Mouse (Mus musculus): ENCODE results near the gene Itga1.

The Itga1 gene

GRCm38 (mm10) chr13:115050660-115051559 lies 50.9 kb downstream of the Itga1 start:
- DNase-seq, result no peak

- no peak for DNase-seq
Observed at GRCm38 (mm10) chr13:115042652-115043051, 59.1 kb downstream of the Itga1 start.

GRCm38 (mm10) chr13:115037304-115037703 lies 64.5 kb downstream of the Itga1 start:
- DNase-seq, result no peak

- DNase-seq, result no peak
Observed at GRCm38 (mm10) chr13:115035387-115035786, 66.4 kb downstream of the Itga1 start.

- no peak for DNase-seq
Observed at GRCm38 (mm10) chr13:115033135-115033534, 68.6 kb downstream of the Itga1 start.

- no peak for DNase-seq
Observed at GRCm38 (mm10) chr13:115031177-115032000, 70.4 kb downstream of the Itga1 start.

- DNase-seq, result no peak
Observed at GRCm38 (mm10) chr13:115025394-115025793, 76.4 kb downstream of the Itga1 start.

- DNase-seq, result no peak
Observed at GRCm38 (mm10) chr13:115022117-115022787, 79.5 kb downstream of the Itga1 start.

- no peak for DNase-seq
Observed at GRCm38 (mm10) chr13:115021411-115021810, 80.4 kb downstream of the Itga1 start.

GRCm38 (mm10) chr13:115020727-115021126 lies 81.0 kb downstream of the Itga1 start:
- DNase-seq, result no peak

- DNase-seq, result no peak
Observed at GRCm38 (mm10) chr13:115017545-115017944, 84.2 kb downstream of the Itga1 start.

- no peak for DNase-seq
Observed at GRCm38 (mm10) chr13:115011547-115011946, 90.2 kb downstream of the Itga1 start.

GRCm38 (mm10) chr13:115006213-115006835 lies 95.4 kb downstream of the Itga1 start:
- no peak for DNase-seq

GRCm38 (mm10) chr13:115005342-115005741 lies 96.4 kb downstream of the Itga1 start:
- no peak for DNase-seq

- DNase-seq, result no peak
Observed at GRCm38 (mm10) chr13:115003444-115004053, 98.2 kb downstream of the Itga1 start.

GRCm38 (mm10) chr13:115002837-115003236 lies 98.9 kb downstream of the Itga1 start:
- no peak for DNase-seq

- DNase-seq, result no peak
Observed at GRCm38 (mm10) chr13:115002155-115002554, 99.6 kb downstream of the Itga1 start.

- DNase-seq, result no peak
Observed at GRCm38 (mm10) chr13:114999582-114999981, 102.2 kb downstream of the Itga1 start.

GRCm38 (mm10) chr13:114998100-114998499 lies 103.7 kb downstream of the Itga1 start:
- DNase-seq, result no peak

GRCm38 (mm10) chr13:114992260-114993014 lies 109.3 kb downstream of the Itga1 start:
- DNase-seq, result no peak

- DNase-seq, result no peak
Observed at GRCm38 (mm10) chr13:114987668-114988067, 114.1 kb downstream of the Itga1 start.
